Mouse (Mus musculus) lung, embryonic 14.5 days (tissue): ENCODE data around the gene Ackr3. TPM values are rescaled to one million over a fixed set of nuclear protein-coding genes. Genes with fewer than 3 reads are reported as not detected.

ENCODE experiments used
- ATAC-seq: fragments of 200-750 bp; cut with Nextera tagmentation; 2 replicates; pipeline ENCODE4 v1.8.0; 2017; ENCODE audit warnings: mild to moderate bottlenecking, moderate TSS enrichment, moderate library complexity; ENCODE audit not compliant: insufficient read depth
- DNase-seq: peaks from one replicate; pipeline ENCODE4 v3.0.0-alpha.2; 2015
- H3K27ac ChIP-seq: fragments of 300-500 bp; sonication (generic); 2 replicates; pipeline ENCODE4 v1.5.1; 2014; ENCODE audit warnings: low read depth, mild to moderate bottlenecking, moderate library complexity
- H3K27me3 ChIP-seq: fragments of 300-500 bp; sonication (generic); 2 replicates; pipeline ENCODE4 v1.6.1; 2014; ENCODE audit warnings: low read length, control low read depth; ENCODE audit not compliant: insufficient read depth
- H3K36me3 ChIP-seq: fragments of 300-500 bp; sonication (generic); 2 replicates; pipeline ENCODE4 v1.6.1; 2014; ENCODE audit warnings: control low read depth; ENCODE audit not compliant: insufficient read depth
- H3K4me1 ChIP-seq: fragments of 300-500 bp; sonication (generic); 2 replicates; pipeline ENCODE4 v1.6.1; 2014; ENCODE audit warnings: antibody characterized with exemption, control low read depth; ENCODE audit not compliant: insufficient read depth
- H3K4me2 ChIP-seq: fragments of 300-500 bp; sonication (generic); 2 replicates; pipeline ENCODE4 v1.6.1; 2014; ENCODE audit warnings: mild to moderate bottlenecking
- H3K4me3 ChIP-seq: fragments of 300-500 bp; sonication (generic); 2 replicates; pipeline ENCODE4 v1.5.1; 2014; ENCODE audit warnings: low read depth, low read length
- H3K9ac ChIP-seq: fragments of 300-500 bp; sonication (generic); 2 replicates; pipeline ENCODE4 v1.6.1; 2014
- H3K9me3 ChIP-seq: fragments of 300-500 bp; sonication (generic); 2 replicates; pipeline ENCODE4 v1.6.1; 2016; ENCODE audit warnings: low read depth, low read length, control low read depth
- CTCF ChIP-seq: IDR thresholded peaks from 2 replicates; pipeline ENCODE4 v1.5.1; 2016; ENCODE audit warnings: antibody characterized with exemption, low read depth
- WGBS: fragments of 180-500 bp; shearing (Covaris S2); extraction: QIAGEN DNeasy Blood & Tissue Kit; methylation state at CpG from one replicate; pipeline ENCODE4 v1.1.7; 2014; 5-methylcytosine and 5-hydroxymethylcytosine counted together
- polyA plus RNA-seq: library from polyadenylated mRNA; unstranded; fragments of >200 nt; fragmentation: Nextera tagmentation; extraction: Ambion mirVana; gene quantifications from 2 replicates; pipeline ENCODE4 v1.2.1, GENCODE M21; 2014

The Ackr3 gene
- polyA plus RNA-seq, 1 experiment from 2014 or later = 22.6 TPM

- Histone ChIP-seq H3K4me2 (no peak overlapping the region), H3K36me3 (peaks cover 11% of the 10 kb centered on the region; the same call in 1 of the 2 replicates), H3K4me3 (no peak overlapping the region), H3K27me3 (no peaks in the 10 kb centered on the region), H3K4me1 (no peaks in the 10 kb centered on the region), H3K9ac (no peak overlapping the region), H3K27ac (no peak overlapping the region), H3K9me3 (no peaks in the 10 kb centered on the region)
- no peak for DNase-seq
- TF ChIP-seq CTCF = no peak
- ATAC-seq = no peak
- 35% methylated on average over 2 of the region's 2 CpGs for WGBS
Measured at GRCm38 (mm10) chr1:90215881-90216280, 12.1 kb downstream of the Ackr3 start.

GRCm38 (mm10) chr1:90216395-90216794 lies 12.6 kb downstream of the Ackr3 start:
- no peak for TF ChIP-seq CTCF
- WGBS = 65% methylated on average over 1 of the region's 1 CpGs
- Histone ChIP-seq H3K4me1 (no peaks in the 10 kb centered on the region), H3K9me3 (no peaks in the 10 kb centered on the region), H3K36me3 (peaks cover 11% of the 10 kb centered on the region; the same call in 1 of the 2 replicates), H3K9ac (no peak overlapping the region), H3K4me3 (no peak overlapping the region), H3K27me3 (no peaks in the 10 kb centered on the region), H3K4me2 (no peak overlapping the region), H3K27ac (no peak overlapping the region)
- DNase-seq (no peak), ATAC-seq (no peak)

GRCm38 (mm10) chr1:90220280-90220679 lies 16.5 kb downstream of the Ackr3 start:
- H3K36me3 ChIP-seq = peaks cover 4% of the 10 kb centered on the region; the same call in 1 of the 2 replicates
- H3K4me2 ChIP-seq = no peak overlapping the region
- whole genome bisulfite sequencing = 40% methylated on average over 9 of the region's 9 CpGs
- no peaks in the 10 kb centered on the region for H3K27me3 ChIP-seq
- no peak overlapping the region for H3K9ac ChIP-seq
- H3K27ac ChIP-seq = no peak overlapping the region
- no peak overlapping the region for H3K4me3 ChIP-seq
- TF ChIP-seq CTCF = no peak
- DNase-seq = no peak
- peaks cover 3% of the 10 kb centered on the region; the same call in 1 of the 2 replicates for H3K4me1 ChIP-seq
- no peaks in the 10 kb centered on the region for H3K9me3 ChIP-seq
- ATAC-seq = no peak

GRCm38 (mm10) chr1:90220844-90221243 lies 17.1 kb downstream of the Ackr3 start:
- Histone ChIP-seq H3K4me2 (no peak overlapping the region), H3K36me3 (no peaks in the 10 kb centered on the region), H3K4me1 (peaks cover 8% of the 10 kb centered on the region; the same call in 1 of the 2 replicates), H3K27me3 (no peaks in the 10 kb centered on the region), H3K9ac (no peak overlapping the region), H3K9me3 (no peaks in the 10 kb centered on the region), H3K27ac (no peak overlapping the region), H3K4me3 (no peak overlapping the region)
- 82% methylated on average over 4 of the region's 4 CpGs for WGBS
- ATAC-seq = no peak
- DNase-seq = no peak
- no peak for TF ChIP-seq CTCF

GRCm38 (mm10) chr1:90221811-90222361 lies 18.1 kb downstream of the Ackr3 start:
- Histone ChIP-seq H3K9me3 (no peaks in the 10 kb centered on the region), H3K4me1 (peaks cover 8% of the 10 kb centered on the region; the same call in 1 of the 2 replicates), H3K4me2 (no peak overlapping the region), H3K27ac (no peak overlapping the region), H3K4me3 (no peak overlapping the region), H3K27me3 (no peaks in the 10 kb centered on the region), H3K36me3 (no peaks in the 10 kb centered on the region), H3K9ac (no peak overlapping the region)
- TF ChIP-seq CTCF = no peak
- WGBS = 67% methylated on average over 18 of the region's 18 CpGs
- no peak for DNase-seq
- ATAC-seq = no peak

DNA sequence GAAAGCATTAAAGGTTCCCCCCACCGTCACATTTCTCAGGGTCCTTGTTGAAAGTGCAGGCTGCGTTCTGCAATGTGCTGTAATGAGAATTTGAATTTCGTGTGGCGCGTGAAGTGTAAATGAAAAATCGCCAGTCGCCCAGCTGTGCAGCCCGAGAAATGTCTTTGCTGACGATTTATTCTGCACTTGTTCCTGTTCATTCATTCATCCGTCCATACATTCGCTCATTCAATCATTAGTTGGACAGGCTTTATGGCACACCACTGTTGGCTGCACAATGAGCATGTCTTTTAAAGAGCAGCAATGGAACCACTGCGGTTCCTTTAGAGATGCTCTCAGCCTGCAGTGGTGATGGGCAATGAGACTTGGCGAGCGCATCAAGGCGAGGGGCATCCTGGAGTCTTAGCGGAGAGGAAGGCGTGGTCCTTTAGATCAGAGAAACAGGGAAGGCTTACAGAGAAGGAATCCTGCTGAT lies 18.7 kb downstream of the Ackr3 start:
- Histone ChIP-seq H3K4me1 (peaks cover 8% of the 10 kb centered on the region; the same call in 1 of the 2 replicates), H3K4me3 (no peak overlapping the region), H3K9ac (no peak overlapping the region), H3K27ac (no peak overlapping the region), H3K9me3 (no peaks in the 10 kb centered on the region), H3K4me2 (no peak overlapping the region), H3K36me3 (no peaks in the 10 kb centered on the region), H3K27me3 (no peaks in the 10 kb centered on the region)
- WGBS = 77% methylated on average over 17 of the region's 17 CpGs
- ATAC-seq (no peak), DNase-seq (no peak)
- no peak for TF ChIP-seq CTCF

DNA sequence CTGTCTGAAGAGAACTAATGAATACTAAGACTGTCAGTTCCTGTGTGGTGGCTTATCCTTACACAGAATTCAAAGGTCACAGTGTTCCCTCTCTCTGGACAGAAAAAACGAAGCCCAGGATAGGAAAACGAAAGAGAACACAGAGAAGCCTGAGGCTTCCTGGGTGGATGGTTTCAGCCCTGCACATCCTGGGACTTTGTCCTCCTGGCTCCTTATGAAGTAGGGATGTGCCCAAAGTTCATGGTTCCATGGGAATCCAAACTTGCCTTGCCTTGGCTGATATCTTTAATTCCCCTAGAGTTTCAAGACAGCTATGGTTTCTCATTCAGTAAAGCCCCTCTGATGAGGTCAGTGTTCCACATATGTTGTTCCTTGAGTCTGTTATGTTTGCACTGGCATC lies 19.2 kb downstream of the Ackr3 start:
- Histone ChIP-seq H3K4me2 (no peak overlapping the region), H3K27ac (no peak overlapping the region), H3K4me3 (no peak overlapping the region), H3K9me3 (no peaks in the 10 kb centered on the region), H3K36me3 (no peaks in the 10 kb centered on the region), H3K4me1 (peaks cover 11% of the 10 kb centered on the region), H3K9ac (no peak overlapping the region), H3K27me3 (no peaks in the 10 kb centered on the region)
- 74% methylated on average over 2 of the region's 2 CpGs for WGBS
- no peak for ATAC-seq
- TF ChIP-seq CTCF = no peak
- no peak for DNase-seq
